Mouse (Mus musculus): Measurements from ENCODE around the gene Gm9918. TPM values are rescaled to one million over a fixed set of nuclear protein-coding genes. Genes with fewer than 3 reads are reported as not detected.

Gm9918 gene
- polyA plus RNA-seq, 1 experiment from 2014 or later = 0.09 TPM

DNA sequence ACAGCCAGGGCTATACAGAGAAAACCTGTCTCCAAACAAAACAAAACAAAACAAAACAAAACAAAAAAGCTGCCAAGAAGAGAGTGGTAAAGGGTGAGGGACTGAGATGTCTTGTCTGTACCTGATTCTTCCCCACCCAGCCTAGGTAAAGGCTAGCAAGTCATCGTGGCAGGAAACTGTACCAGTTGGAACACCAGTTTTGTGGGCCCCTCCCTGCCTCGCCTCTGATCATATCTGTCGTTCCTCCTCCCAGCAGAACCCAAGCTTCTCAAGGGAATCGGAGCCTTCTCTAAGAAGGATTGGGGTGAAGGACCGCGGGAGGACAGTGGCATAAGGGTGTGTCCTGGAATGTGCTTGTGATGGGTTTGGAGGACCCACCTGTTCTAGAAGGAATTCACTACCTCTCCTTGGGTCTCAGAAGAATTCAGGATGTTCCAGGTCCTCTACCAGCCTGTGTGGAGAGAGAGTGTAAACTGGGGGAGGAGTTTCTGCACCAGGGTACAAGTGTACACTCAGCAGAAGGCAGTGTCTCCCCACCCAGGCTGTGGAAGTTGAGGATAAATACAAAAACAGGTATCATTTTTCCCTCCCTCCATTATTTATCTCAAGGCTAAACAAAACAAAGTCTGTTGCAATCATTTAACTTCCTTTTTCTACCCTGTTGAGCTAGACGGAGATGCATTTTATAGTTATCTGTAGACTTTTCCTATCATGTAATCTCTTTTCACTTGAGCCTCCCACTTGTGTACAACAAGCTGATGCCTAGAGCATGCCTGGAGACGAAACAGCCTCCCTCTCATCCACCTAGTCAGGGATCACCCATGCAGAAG lies 12.3 kb downstream of the Gm9918 start:
- Histone ChIP-seq H3K4me3 (replicated peaks) (no peak overlapping the region), H3K36me3 (peaks cover 21% of the 10 kb centered on the region), H3K27ac (replicated peaks) (no peak overlapping the region), H3K4me1 (peaks cover 26% of the 10 kb centered on the region), H3K27me3 (replicated peaks) (no peaks in the 10 kb centered on the region), H3K9ac (replicated peaks) (no peak overlapping the region), H3K9me3 (replicated peaks) (no peaks in the 10 kb centered on the region), H3K4me2 (no peak overlapping the region)
- ATAC-seq (ENCODE audit: low FRiP score) = no peak
- 88% methylated on average over 8 of the region's 8 CpGs for WGBS

DNA sequence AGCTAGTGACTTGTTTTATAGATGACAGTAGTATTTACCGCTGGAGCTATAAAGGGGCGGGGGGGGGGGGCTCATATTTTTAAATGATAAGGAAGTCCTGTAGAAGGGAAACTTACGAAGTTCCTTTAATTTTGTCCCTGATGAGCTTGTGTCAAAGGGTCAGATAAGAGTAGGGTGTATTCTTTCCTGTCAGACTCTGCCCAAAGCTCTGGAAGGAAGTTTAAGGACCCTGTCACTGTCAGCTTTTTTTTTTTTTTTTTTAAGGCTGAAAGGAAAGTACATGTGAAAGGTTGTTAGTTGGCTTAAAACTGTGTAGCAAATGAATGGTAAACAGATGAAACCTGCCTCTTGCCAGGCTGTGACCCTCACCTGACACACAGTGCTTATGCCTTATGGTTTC lies 13.3 kb downstream of the Gm9918 start:
- WGBS = 78% methylated on average over 3 of the region's 3 CpGs
- peaks cover 21% of the 10 kb centered on the region for H3K36me3 ChIP-seq
- H3K4me1 ChIP-seq = peaks cover 25% of the 10 kb centered on the region
- no peaks in the 10 kb centered on the region for H3K27me3 ChIP-seq (replicated peaks)
- no peak overlapping the region for H3K9ac ChIP-seq (replicated peaks)
- no peak for ATAC-seq (ENCODE audit: low FRiP score)
- H3K9me3 ChIP-seq (replicated peaks) = no peaks in the 10 kb centered on the region
- no peak overlapping the region for H3K4me3 ChIP-seq (replicated peaks)
- no peak overlapping the region for H3K4me2 ChIP-seq
- H3K27ac ChIP-seq (replicated peaks) = no peak overlapping the region

DNA sequence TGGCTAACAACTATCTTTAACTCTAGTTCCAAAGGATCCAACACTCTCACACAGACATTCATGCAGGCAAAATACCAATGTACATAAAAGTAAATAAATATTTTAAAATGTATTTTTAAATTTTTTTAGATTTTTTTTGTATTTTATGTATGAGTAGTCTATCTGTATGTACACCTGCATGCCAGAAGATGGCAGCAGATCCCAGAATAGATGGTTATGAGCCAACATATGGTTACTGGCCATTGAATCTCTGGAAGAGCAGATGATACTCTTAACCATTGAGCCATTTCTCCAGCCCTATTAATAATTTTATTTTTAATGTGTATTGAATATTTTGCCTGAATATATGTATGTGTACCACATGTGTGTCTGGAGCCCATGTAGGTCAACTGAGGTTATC lies 17.0 kb downstream of the Gm9918 start:
- Histone ChIP-seq H3K4me2 (no peak overlapping the region), H3K36me3 (peaks cover 4% of the 10 kb centered on the region), H3K9me3 (replicated peaks) (no peaks in the 10 kb centered on the region), H3K9ac (replicated peaks) (no peak overlapping the region), H3K4me3 (replicated peaks) (no peak overlapping the region), H3K27ac (replicated peaks) (no peak overlapping the region), H3K4me1 (no peaks in the 10 kb centered on the region), H3K27me3 (replicated peaks) (no peaks in the 10 kb centered on the region)
- ATAC-seq (ENCODE audit: low FRiP score) = no peak

DNA sequence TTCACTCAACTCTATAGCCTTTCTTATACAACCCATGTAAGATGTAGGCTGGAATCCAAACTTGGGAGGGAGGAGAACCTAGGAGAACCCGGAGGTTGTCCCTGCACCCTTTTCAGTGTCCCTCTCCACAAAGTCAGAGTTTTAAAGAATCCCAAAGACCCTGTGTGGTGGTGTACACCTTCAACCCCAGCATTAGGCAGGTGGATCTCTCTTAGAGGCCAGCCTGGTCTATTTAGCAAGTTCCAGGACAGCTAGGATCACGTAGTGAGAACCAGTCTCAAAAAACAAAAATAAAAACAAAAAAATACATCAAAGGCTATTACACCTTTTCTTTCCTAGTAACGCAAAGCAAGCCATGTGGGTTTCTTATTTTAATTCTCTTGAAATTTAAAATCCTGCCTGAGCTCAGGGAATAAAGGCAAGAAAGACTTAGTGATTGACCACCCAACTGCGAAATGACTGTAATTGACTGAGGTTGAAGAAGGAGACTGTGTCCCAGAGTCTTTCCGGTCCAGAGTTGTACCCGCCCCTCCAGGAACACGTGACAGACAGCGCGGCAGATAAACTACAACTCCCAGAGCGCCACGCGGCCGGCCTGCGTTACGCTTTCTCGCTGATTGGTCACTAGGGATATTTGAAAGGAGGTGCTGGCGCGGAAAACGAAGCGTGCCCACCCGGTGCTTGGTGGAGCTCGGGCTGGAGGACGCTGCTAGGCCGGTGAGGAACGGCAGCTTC lies 25.4 kb downstream of the Gm9918 start, which contains the start of gene Espl1:
Espl1 (plus strand) TSS at position 634 of the 735 bp plus-strand sequence.
- 8% methylated on average over 25 of the region's 25 CpGs for WGBS
- Histone ChIP-seq H3K4me3 (replicated peaks) (peak within 1 kb of the TSS; percentile 58), H3K27ac (replicated peaks) (peak within 1 kb of the TSS; percentile 30; the same call in 1 of the 2 replicates), H3K9me3 (replicated peaks) (no peaks in the 10 kb centered on the region), H3K9ac (replicated peaks) (peak within 1 kb of the TSS; percentile 24; the same call in 1 of the 2 replicates), H3K4me1 (peaks cover 11% of the 10 kb centered on the region), H3K27me3 (replicated peaks) (no peaks in the 10 kb centered on the region), H3K36me3 (0 out of 2 replicates have a peak, but pooled peaks cover 4% of the 10 kb centered on the region), H3K4me2 (peak within 1 kb of the TSS; percentile 88)
- ATAC-seq (ENCODE audit: low FRiP score) = peak; percentile 99

DNA sequence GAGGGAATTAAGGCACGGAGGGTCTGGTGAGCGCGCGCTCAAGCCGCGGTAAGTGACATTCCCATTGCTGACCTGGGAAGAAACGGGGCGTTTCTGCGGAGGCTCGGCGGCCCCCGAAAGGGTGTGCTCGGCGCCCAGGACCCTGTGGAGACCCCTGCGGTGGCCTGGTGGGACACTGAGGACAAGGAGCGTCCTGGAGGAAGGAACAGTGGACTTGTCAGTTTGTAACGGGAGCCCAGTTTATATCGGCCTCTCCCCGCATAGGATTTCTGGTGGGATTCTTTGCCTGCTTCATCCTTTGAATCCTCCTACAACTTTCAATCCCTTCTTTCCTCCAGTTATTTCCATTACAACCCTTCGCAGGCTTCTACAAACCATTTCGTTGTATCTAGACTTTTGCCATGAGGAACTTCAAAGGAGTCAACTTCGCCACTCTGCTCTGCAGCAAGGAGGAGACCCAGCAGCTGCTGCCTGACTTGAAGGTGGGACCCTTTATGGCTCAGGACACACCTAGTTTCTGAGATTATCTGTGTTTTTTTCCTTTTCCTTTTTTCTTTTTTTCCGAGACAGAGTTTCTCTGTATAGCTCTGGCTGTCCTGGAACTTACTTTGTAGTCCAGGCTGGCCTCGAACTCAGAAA lies 26.1 kb downstream of the Gm9918 start:
- H3K4me2 ChIP-seq = peak overlapping the region; percentile 88
- ATAC-seq (ENCODE audit: low FRiP score) = 0 out of 2 replicates have a peak, but pooled peaks have one; percentile 28
- no peak overlapping the region for H3K27ac ChIP-seq (replicated peaks)
- no peaks in the 10 kb centered on the region for H3K27me3 ChIP-seq (replicated peaks)
- H3K4me3 ChIP-seq (replicated peaks) = peak overlapping the region; percentile 58
- H3K36me3 ChIP-seq = 0 out of 2 replicates have a peak, but pooled peaks cover 4% of the 10 kb centered on the region
- no peaks in the 10 kb centered on the region for H3K9me3 ChIP-seq (replicated peaks)
- peaks cover 11% of the 10 kb centered on the region for H3K4me1 ChIP-seq
- 6% methylated on average over 24 of the region's 24 CpGs for WGBS
- peak overlapping the region; percentile 12; the same call in 1 of the 2 replicates for H3K9ac ChIP-seq (replicated peaks)

DNA sequence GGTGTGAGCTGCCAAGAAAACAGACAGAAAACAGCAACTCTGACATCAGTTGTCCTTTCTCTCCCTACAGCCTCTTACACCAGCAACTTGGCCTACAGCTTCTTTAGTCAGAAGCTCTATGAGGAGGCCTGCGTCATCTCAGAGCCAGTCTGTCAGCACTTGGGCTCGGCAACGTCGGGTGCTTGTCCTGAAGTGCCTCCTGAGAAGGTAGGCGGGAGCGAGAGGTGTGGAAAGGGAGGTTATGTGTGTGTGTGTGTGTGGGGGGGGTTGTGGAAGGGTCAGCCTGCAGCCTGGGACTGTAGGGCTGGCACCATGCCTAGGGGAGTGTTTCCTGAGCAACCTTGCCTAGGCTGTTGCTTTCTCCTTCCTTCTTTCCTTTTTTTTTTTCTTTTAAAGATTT lies 32.2 kb downstream of the Gm9918 start:
- Histone ChIP-seq H3K4me1 (no peaks in the 10 kb centered on the region), H3K36me3 (0 out of 2 replicates have a peak, but pooled peaks cover 6% of the 10 kb centered on the region), H3K27me3 (replicated peaks) (no peaks in the 10 kb centered on the region), H3K27ac (replicated peaks) (no peak overlapping the region), H3K9me3 (replicated peaks) (no peaks in the 10 kb centered on the region), H3K4me3 (replicated peaks) (no peak overlapping the region), H3K4me2 (no peak overlapping the region), H3K9ac (replicated peaks) (no peak overlapping the region)
- no peak for ATAC-seq (ENCODE audit: low FRiP score)
- 94% methylated on average over 6 of the region's 6 CpGs for WGBS

DNA sequence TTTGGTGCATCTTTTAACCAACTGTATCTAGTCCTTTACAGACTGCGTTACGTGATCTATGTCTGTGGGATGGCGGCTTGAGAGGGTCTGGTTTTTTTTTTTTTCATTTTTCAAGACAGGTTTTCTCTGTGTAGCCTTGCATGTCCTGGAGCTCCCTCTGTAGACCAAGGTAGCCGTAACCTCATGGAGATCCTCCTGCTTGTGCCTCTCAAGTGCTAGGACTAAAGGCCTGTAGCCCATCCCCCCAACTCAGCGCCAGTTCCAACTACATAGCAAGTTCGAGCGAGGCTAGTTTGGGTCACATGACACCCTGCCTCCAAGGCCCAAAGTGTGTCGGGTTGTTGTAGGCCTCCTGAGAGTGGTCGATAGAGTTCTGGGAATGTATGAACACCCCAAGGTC lies 38.4 kb downstream of the Gm9918 start:
- Histone ChIP-seq H3K4me1 (no peaks in the 10 kb centered on the region), H3K9me3 (replicated peaks) (no peaks in the 10 kb centered on the region), H3K27me3 (replicated peaks) (no peaks in the 10 kb centered on the region), H3K27ac (replicated peaks) (no peak overlapping the region), H3K4me3 (replicated peaks) (no peak overlapping the region), H3K36me3 (0 out of 2 replicates have a peak, but pooled peaks cover 2% of the 10 kb centered on the region), H3K9ac (replicated peaks) (no peak overlapping the region), H3K4me2 (no peak overlapping the region)
- ATAC-seq (ENCODE audit: low FRiP score) = no peak
- 89% methylated on average over 9 of the region's 9 CpGs for WGBS

DNA sequence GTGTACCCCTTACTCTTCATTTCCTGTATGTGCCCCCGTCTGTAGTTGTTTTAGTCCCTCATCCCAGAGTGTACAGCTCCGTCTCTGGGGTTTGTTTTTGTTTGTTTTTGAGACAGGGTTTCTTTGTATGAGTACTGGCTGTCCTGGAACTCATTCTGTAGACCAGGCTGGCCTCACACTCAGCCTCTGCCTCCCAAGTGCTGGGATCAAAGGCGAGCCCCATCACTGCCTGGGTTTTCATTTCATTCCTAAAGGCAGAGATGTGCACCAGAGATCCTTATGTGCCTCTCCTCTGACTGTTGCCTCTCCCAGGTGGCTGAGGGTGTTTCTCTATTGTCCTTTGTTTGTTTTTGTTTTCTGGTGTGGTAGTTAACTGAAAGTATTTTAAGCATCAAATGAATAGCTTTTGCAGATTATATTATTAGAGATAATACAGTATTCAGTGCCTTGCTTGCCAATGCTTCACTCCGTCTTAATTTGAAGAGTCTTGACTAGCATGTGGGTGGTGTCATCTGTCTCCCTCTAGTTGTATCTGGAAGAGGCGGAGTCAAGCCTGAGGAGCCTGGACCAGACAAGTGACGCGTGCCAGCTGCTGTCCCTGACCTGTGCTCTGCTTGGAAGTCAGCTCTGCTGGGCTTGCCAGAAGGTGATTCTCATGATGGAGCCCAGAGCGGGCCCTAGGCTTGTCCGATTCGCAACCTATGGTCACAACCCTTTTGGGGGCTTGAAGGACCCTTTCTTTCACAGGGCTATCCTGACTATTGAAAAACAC lies 39.9 kb downstream of the Gm9918 start:
- no peaks in the 10 kb centered on the region for H3K36me3 ChIP-seq
- no peak overlapping the region for H3K9ac ChIP-seq (replicated peaks)
- no peaks in the 10 kb centered on the region for H3K4me1 ChIP-seq
- no peaks in the 10 kb centered on the region for H3K9me3 ChIP-seq (replicated peaks)
- H3K4me3 ChIP-seq (replicated peaks) = no peak overlapping the region
- no peak overlapping the region for H3K4me2 ChIP-seq
- no peaks in the 10 kb centered on the region for H3K27me3 ChIP-seq (replicated peaks)
- WGBS = 90% methylated on average over 10 of the region's 10 CpGs
- no peak for ATAC-seq (ENCODE audit: low FRiP score)
- no peak overlapping the region for H3K27ac ChIP-seq (replicated peaks)

DNA sequence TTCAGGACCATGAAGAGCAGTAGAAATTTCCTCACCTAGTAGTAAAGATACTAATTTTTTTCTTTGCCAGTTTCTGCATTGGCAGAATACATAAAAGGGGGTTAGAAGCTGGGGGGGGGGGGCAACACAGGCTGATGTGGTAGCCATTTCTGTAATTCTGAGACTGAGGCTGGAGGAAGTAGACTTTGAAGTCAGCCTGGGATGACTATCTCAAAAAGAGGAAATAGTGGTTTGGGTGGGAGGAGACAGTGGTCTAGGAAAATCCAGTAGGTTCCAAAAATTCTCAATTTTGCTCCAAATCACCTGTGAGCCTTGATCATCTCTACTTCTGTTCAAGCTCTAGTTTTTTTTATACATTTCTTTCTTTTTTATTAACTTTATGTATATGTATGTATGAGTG lies 41.1 kb downstream of the Gm9918 start:
- H3K27me3 ChIP-seq (replicated peaks) = no peaks in the 10 kb centered on the region
- H3K4me3 ChIP-seq (replicated peaks) = no peak overlapping the region
- no peak for ATAC-seq (ENCODE audit: low FRiP score)
- H3K4me1 ChIP-seq = no peaks in the 10 kb centered on the region
- H3K9ac ChIP-seq (replicated peaks) = no peak overlapping the region
- no peak overlapping the region for H3K4me2 ChIP-seq
- H3K27ac ChIP-seq (replicated peaks) = no peak overlapping the region
- no peaks in the 10 kb centered on the region for H3K36me3 ChIP-seq
- no peaks in the 10 kb centered on the region for H3K9me3 ChIP-seq (replicated peaks)

DNA sequence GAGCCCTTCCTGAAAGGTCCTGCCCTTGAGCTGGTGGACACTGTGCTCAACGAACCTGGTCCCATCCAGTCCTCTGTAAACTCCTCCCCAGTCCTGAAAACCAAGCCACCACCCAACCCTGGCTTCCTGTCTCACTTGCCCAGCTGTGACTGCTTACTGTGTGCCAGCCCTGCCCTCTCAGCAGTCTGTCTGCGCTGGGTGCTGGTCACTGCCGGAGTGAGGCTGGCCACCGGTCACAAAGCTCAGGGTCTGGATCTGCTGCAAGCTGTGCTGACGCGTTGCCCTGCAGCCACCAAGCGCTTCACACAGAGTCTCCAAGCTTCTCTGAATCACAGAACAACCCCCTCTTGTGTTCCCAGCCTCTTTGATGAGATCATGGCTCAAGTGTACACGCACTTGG lies 44.9 kb downstream of the Gm9918 start:
- no peaks in the 10 kb centered on the region for H3K4me1 ChIP-seq
- H3K36me3 ChIP-seq = no peaks in the 10 kb centered on the region
- no peaks in the 10 kb centered on the region for H3K9me3 ChIP-seq (replicated peaks)
- WGBS = 91% methylated on average over 8 of the region's 8 CpGs
- no peak for ATAC-seq (ENCODE audit: low FRiP score)
- H3K4me2 ChIP-seq = no peak overlapping the region
- H3K27me3 ChIP-seq (replicated peaks) = no peaks in the 10 kb centered on the region
- H3K9ac ChIP-seq (replicated peaks) = no peak overlapping the region
- H3K4me3 ChIP-seq (replicated peaks) = no peak overlapping the region
- H3K27ac ChIP-seq (replicated peaks) = no peak overlapping the region

DNA sequence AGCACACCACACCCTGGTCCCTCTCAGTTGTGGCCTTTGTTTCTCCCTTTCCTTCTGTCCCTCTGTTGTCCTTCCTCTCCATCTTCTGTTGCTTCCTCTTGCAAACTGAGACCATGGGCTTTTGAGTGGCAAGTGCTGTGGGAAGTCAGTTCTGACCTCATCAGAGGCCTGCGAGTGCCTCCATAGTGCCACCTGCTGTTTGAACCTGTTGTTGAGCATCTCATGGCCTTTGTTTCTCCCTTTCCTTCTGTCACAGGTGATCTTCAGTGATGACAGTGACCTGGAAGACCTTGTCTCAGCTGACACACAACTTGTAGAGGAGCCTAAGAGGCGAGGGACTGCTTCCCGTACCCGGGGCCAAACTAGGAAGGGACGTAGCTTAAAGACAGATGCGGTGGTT lies 45.9 kb downstream of the Gm9918 start:
- no peak overlapping the region for H3K9ac ChIP-seq (replicated peaks)
- H3K27ac ChIP-seq (replicated peaks) = no peak overlapping the region
- WGBS = 88% methylated on average over 6 of the region's 6 CpGs
- no peaks in the 10 kb centered on the region for H3K36me3 ChIP-seq
- H3K27me3 ChIP-seq (replicated peaks) = no peaks in the 10 kb centered on the region
- no peak for ATAC-seq (ENCODE audit: low FRiP score)
- no peaks in the 10 kb centered on the region for H3K9me3 ChIP-seq (replicated peaks)
- no peak overlapping the region for H3K4me3 ChIP-seq (replicated peaks)
- H3K4me2 ChIP-seq = no peak overlapping the region
- H3K4me1 ChIP-seq = no peaks in the 10 kb centered on the region

Measured in neural tube, embryonic 15.5 days (tissue).